Mouse (Mus musculus): ENCODE data around the gene Serac1.
"Not testable (repeated sequence)": the region's sequence is repeated elsewhere in the genome, so short reads cannot be mapped to it uniquely, and the experiment has no call there.

Serac1 gene

DNA sequence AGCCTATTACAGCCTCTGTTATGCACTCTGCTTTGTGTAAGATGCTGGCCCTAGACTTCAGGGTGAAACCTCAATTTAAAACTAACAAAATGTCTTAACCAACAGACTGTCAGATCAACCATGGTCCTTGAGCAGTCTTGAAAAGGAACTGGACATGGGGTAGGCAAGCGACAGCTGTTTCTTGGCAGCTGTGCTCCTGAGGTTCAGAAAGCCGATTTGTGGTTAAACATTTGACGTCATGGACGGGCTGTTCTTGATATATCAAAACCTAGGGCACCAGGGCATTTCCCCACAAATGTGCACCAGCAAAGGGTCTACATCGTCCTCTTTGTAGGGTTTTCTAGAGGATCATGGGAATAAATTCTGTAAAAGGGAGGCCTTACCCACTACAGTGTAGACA is 16.0 kb downstream of the Serac1 start:
- DNase-seq, result no peak

- DNase-seq, result no peak
These were observed 16.7 kb downstream of the Serac1 start for GRCm38 (mm10) chr17:6062793-6063192.

DNA sequence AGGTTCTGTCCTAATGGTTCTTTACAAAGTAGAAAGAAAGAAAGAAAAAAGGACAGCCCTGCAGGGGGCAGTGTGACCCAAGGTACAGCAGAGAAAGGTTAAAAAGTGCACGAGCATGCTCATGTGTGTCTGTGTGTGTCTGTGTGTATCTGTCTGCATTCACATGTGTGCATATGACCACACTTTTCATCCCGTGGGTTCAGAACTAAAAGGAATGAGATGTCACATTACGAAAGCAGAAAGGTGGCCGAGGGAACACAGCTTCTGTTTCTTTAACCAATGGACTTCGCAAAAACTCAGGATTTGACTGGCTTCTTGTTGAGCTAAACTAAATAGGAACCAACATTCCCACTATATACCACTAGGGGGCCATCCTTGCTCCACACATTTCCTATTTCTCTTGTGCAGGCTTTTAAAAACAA is 24.6 kb downstream of the Serac1 start:
- peak; percentile 24 for DNase-seq

- no peak for DNase-seq
These were observed 26.7 kb downstream of the Serac1 start for GRCm38 (mm10) chr17:6052801-6053200.

GRCm38 (mm10) chr17:6037507-6037906 is 42.0 kb downstream of the Serac1 start:
- DNase-seq, result no peak

GRCm38 (mm10) chr17:6036872-6037271 is 42.7 kb downstream of the Serac1 start:
- no peak for DNase-seq

DNA sequence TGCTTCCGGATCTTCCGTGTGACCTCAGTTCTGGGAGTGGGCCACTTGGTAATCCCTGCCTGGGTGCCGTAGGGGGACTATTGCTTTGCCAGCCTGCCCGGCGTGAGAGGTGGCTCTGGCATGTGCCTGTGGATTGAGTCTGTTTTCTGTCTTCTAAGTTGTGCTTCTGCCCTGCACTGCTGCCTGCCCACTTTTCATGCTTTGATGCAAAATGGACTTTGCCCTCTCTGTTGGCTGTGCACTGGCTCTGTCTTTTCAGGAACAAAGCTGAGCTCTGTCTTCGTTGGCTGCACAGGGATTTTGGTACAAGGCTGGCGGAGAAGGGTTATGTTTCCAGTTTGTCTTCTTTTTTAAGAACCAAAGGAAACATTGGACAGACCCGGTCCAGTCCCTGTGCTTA is 43.1 kb downstream of the Serac1 start:
- DNase-seq, result no peak

DNA sequence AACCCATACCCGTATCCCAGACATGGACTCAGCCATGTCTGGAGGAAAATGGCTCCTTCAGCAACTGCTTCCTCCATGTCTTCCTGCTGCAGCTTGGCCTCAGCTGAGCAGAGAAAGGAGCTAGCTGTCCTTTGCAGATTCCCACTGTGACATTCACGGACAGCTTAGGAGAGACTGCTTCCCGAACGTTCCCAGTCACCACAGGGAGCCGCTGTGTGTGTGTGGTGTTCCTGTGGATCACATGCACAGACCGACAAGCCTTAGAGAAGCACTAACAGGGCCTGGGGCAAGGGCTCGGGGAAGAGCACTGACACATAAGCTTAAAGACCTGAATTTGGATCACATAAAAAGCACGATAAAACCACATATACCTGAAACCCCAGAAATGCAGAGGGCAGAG is 43.9 kb downstream of the Serac1 start:
- DNase-seq, result no peak

DNA sequence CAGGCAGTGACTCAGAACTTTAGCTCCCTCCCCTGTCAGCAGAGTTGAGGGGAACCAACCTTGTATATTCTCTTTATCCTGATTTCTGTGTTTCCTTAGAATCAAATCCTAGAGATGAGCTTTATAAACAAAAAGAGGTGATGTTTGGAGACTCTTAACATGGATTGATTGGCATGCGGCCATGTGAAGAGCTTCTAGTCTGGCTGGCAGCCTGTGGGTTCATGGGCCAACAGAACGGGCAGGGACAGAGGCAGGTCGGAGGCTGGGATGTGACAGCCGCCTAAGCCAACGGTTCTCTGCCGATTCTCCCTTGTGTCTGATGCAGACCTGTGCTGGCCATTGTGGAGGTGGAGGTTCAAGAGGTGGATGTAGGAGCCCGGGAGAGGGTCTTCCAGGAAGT is 53.7 kb downstream of the Serac1 start:
- DNase-seq, result no peak

DNA sequence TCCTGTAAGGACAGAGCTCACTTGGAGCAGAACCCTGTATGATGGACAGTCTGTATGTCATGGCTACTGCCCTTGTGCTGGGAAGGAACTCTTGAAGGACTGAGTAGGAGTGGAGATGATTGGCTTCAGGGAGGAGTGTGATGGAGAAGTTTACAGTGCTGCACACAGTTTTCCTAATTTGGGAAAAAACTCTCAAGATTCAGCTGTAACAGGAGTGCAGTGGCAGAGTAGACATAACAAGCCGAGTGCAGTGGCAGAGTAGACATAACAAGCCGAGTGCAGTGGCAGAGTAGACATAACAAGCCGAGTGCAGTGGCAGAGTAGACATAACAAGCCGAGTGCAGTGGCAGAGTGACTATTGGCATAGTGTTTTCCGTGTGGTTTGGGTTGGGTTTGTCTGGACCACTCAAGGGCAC is 58.2 kb downstream of the Serac1 start:
- not testable (repeated sequence) for DNase-seq

- no peak for DNase-seq
These were observed 58.9 kb downstream of the Serac1 start for GRCm38 (mm10) chr17:6020636-6021035.

GRCm38 (mm10) chr17:6019776-6020175 is 59.8 kb downstream of the Serac1 start:
- DNase-seq, result no peak

GRCm38 (mm10) chr17:6018348-6018747 is 61.2 kb downstream of the Serac1 start:
- DNase-seq, result no peak

GRCm38 (mm10) chr17:6017268-6017667 is 62.3 kb downstream of the Serac1 start:
- no peak for DNase-seq

DNA sequence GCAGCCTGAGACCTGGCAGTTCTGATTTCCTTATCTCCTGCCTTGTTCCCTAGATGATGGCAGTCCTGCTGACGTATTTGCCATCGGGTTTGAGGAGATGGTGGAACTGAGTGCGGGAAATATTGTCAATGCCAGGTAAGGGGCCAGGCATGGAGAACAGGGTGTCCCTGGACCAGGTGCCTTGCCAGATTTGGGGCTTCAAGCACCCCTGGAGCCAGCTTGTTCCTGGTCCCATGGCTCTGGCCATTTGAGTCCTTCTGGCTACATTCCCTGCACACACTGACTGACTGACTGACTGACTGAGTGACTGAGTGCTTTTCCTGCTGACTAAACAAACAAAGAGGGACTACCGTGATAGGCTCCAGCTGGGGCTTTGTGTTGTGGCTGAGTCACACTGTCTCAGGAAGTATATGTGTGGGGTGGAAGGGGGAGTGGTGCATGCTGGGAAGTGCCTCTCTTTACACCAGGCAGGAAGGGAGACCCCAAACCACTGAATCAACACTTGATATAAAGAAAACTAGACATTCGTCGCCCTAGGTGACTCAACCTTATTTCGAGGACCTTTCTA is 63.2 kb downstream of the Serac1 start:
- no peak for DNase-seq

DNA sequence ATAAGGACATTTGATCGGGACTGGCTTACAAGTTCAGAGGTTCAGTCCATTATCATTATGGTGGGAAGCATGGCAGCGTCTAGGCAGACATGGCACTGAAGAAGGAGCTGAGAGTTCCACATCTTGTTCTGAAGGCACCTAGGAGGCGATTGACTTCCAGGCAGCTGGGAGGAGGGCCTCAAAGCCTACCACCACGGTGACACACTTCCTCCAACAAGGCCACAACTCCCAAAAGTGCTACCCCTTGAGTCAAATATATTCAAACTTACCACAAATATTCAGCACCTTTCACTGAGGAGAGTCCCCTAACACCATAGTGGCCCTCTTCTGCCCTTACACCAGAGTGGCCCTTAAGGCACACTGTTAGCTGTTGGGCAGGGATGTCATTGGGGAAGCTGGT is 64.6 kb downstream of the Serac1 start:
- DNase-seq, result no peak

DNA sequence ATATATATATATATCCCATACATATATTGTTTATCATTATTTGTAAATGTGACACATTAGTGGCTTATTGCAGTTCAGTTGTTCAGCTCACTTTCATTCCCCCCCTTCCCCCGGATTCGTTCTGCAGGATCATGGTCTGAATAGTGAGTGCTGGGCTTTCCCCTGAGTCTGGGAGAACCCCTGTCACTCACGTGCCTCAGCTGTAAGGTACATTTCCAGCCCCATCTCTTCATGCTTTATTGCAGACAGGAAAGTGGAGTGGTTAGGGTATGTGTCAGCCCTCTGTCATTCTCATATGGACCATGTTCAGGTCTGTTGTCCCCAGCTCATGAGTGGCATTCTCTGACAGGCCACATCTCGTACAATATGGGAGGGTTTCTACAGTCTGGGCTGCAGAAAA is 66.5 kb downstream of the Serac1 start:
- no peak for DNase-seq

DNA sequence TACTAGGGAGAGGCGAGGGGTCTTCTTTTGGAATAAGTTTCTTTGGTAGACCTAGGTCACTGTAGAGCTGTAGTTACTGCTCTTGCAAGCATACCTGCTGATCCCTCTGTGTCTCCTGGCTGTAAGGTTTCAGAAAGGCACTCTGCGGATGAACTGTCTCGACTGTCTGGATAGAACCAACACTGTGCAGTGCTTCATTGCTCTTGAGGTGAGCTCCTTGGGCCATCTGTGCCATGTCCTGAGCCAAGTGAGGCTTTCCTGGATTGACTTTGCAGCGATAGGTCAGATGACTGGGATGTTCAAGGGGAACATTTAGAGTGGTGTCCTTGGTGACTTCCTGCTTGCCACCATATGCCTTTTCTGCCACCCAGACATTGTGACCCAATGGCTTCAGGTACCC is 69.9 kb downstream of the Serac1 start:
- no peak for DNase-seq

DNA sequence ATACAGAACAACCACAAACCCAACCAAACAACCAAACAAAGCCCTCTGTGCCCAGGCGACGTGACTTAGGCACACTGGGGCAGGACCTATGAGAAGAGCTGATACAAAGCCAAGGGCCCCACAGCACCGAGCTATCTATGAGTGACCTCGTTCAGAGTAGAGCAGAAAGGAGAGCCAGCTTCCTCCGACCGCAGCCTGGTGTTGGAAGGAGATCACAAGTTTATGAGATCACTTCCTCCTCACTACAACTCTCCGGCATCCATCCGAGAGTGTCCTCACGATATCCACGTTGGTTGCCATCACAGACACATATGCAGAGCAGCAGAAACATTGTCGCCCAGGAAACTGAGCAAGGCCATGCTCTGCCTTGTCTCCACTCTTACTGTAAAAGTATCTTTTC is 71.0 kb downstream of the Serac1 start:
- no peak for DNase-seq

DNA sequence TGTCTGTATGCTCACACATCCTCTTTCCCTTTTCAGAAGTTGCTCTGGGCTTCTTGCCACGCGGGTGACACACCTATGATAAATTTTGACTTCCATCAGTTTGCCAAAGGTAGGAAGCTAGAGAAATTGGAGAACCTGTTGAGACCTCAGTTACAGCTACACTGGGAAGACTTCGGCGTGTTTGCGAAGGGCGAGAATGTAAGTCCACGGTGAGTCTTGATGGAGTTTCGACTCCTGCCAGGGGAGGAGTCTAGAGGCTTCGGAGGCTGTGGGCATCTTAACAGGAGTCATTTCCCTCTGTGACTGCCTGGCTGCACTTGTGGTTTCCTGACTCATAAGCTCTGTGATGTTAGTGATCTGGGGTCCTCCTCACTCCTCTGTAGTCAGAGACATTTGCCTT is 71.6 kb downstream of the Serac1 start:
- DNase-seq, result no peak

DNA sequence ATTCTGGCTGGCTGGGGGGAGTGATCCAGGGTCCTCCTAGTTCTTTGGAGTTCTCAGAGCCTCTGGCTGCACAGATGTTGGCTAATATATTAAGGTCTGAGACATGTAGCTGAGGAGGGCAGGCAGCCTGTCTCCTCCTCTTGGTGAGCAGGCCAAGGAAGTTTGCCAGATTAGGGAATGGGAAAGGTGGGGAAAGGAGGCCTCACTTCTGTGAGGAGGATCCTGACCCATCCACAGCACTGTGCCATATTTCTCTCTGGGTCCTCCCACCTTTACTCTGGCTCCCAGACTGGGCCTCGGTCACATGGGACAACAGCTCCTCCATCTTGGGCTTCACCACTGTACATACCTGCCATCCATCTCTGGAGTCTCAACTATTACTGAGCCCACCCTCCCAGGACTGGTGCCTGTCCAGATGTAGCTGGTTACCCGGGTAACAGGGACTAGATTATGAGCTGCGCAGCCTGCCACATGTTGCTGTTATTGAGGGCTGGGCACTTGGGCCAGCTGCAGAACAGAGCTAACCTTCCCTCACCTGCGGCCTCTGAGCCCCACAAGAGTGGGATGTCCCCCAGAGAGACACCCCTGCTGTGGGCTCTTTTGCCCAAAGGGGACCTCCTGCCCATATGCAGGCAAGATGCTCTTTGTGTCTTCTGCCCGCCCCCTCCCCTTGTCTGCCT is 72.3 kb downstream of the Serac1 start:
- no peak for DNase-seq

DNA sequence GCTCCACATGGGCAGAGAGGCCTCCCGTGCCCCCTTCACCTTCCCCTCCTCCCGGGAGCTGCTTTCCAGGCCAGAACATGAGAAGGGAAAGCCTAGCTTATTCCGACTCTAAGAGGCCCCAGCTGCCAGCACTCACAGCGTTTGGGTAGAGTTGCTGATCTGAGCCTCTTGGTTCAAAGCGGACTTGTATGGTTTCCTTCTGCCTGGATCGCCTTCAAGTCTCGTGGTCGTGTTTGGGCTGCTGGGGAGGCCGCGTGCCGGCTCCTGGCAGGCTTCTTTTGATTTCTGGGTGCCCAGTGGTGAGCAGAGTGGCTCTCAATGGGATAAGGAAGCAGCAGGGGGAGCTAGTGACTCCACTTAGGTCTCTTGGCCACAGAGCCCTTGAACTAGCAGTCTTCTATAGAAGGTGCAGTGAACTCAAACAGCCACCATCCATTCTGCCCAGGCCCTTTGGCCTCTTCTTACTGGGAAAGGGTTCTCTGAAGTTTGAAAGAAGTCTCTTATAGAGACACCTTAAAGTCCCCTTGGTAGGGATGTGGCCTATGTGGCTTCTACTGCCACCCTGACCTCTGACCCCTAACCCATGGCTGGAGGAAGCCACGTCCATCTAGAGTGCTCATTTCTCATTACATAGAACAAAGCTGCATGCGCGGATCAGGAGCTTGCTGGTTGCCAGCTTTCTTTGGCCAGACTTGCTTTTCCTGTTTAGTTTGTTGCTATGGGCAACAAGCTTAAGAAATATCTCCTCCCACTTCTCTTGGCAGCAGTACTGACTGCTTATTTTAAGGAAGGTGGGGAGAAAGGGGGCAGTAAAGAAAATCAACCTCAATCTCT is 73.7 kb downstream of the Serac1 start:
- DNase-seq, result peak; percentile 53

- DNase-seq, result no peak
These were observed 74.3 kb downstream of the Serac1 start for GRCm38 (mm10) chr17:6005246-6005637.

GRCm38 (mm10) chr17:6003661-6004060 is 75.9 kb downstream of the Serac1 start:
- DNase-seq, result no peak
